Mouse (Mus musculus) liver, postnatal 0 days (tissue): ENCODE measurements at regions not wholly inside any gene's neighbourhood (a gene's known extent, or its start where the extent isn't known, plus 50 kb on each side); places are given as distances from the start of the nearest gene placed in this dataset.

Source experiments
- CTCF ChIP-seq: sonication (generic); IDR thresholded peaks from 2 replicates; pipeline ENCODE4 v1.5.1; 2016; ENCODE audit warnings: antibody characterized with exemption, low read depth
- EP300 ChIP-seq: IDR thresholded peaks from 2 replicates; pipeline ENCODE4 v1.6.1; 2016; ENCODE audit warnings: antibody characterized with exemption, low read depth, mild to moderate bottlenecking

DNA sequence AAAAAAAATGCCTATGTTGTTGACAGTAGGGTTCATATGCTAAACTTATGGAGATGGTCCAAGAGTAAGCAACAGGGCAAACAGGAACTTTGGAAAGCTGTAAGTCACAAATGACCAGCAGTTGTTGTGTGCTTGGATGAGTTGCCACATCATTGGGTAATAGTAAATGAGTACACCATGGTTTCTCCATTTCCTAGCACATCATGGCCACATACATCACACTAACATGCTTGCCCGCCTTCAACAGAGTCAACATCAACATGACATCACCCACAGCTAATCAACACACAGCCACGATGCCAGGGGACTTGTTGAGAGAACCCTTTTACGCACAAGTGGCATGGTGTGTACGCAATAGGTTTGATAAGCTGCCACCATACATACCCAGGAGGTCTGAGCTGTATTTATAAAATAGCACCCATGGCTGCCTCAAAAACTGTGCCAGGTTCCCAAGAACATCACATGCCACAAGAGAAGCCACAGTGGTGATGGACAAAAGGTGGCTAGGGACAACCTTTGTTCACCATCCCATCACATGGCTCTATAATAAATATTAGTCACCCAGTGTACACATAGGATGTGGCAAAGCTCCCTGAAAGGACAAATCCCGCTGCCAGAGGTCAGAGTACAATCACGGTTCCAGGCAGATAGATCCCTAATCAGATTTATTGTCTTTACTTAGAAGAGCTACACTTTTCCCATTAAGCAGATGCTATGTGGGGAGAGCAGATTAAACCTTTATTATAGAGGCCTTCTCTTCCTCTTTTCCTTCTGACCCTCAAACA is 179.5 kb upstream of the Tsc22d2 start:
- TF ChIP-seq CTCF (no peak), EP300 (peak; percentile 74)
